Mouse (Mus musculus) bone marrow, adult 2 months (tissue): ENCODE results near the gene Stox1.

Source experiments
- CTCF ChIP-seq: fragments of 200-500 bp; IDR thresholded peaks from 2 replicates; pipeline ENCODE4 v1.5.1; 2011; ENCODE audit warnings: low read length, control low read depth; ENCODE audit not compliant: control insufficient read depth, insufficient read depth
- POLR2A ChIP-seq: fragments of 200-500 bp; IDR thresholded peaks from 2 replicates; pipeline ENCODE4 v1.6.1; 2011; ENCODE audit warnings: low read depth, mild to moderate bottlenecking, control low read depth, low read length, borderline replicate concordance; ENCODE audit not compliant: control insufficient read depth

DNA sequence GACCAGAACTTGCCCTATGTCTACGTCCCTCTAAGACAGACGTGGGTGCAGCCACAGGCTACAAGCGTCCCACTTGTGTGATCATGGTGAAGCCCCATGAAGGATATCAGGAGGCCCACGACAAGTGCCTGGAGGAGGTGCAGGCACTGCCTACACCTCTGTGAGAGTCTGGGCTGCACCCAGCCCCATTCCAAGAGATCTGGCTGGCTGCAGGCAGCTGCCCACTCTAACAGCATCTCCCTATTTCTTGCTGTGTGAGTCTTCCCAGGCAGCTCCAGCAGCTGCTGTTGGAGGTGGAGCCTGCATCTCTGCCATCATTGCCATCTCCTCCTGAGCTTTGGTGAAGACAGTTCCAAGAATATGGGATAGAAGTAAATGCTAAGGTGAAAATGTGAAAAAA is 23.5 kb downstream of the Stox1 start:
- TF ChIP-seq CTCF: no peak
- TF ChIP-seq POLR2A: no peak
